8 mouse cellular contexts compared by ENCODE assay signal in genomic region chr19:8954171-8954570, GRCm38 (mm10). TPM values are rescaled to one million over a fixed set of nuclear protein-coding genes. Genes with fewer than 3 reads are reported as not detected.
A peak's percentile ranks its signal among the peaks of the same experiment; 100 is the strongest.
DNase-seq lines count a peak whose midpoint lies in the region; ATAC-seq and TF ChIP-seq lines count a peak whose summit lies in the region.

No protein-coding gene starts in this region.

- H3K27me3 ChIP-seq in lung, embryonic 14.5 days (ENCODE audit: insufficient read depth, low read length), result no peaks in the 10 kb centered on the region
- H3K27me3 ChIP-seq in intestine, embryonic 14.5 days (replicated peaks; ENCODE audit: control insufficient read depth, insufficient read depth, low read length), result no peaks in the 10 kb centered on the region
- no peaks in the 10 kb centered on the region for H3K27me3 ChIP-seq in neural tube, embryonic 13.5 days

- peak overlapping the region; percentile 83 for H3K4me3 ChIP-seq in lung, embryonic 14.5 days (ENCODE audit: low read depth, low read length)
- H3K4me3 ChIP-seq in cortical plate, adult 2 months (ENCODE audit: insufficient read depth, low read length), result peak overlapping the region; percentile 65
- peak overlapping the region; percentile 57 for H3K4me3 ChIP-seq in intestine, embryonic 14.5 days (ENCODE audit: low read depth, low read length)
- H3K4me3 ChIP-seq in neural tube, embryonic 13.5 days, result peak overlapping the region; percentile 82

- H3K4me1 ChIP-seq in lung, embryonic 14.5 days (ENCODE audit: insufficient read depth), result no peaks in the 10 kb centered on the region
- H3K4me1 ChIP-seq in cortical plate, adult 2 months (ENCODE audit: control insufficient read depth, insufficient read depth, low read length), result peaks cover 2% of the 10 kb centered on the region; the same call in 1 of the 2 replicates
- H3K4me1 ChIP-seq in intestine, embryonic 14.5 days (replicated peaks; ENCODE audit: control insufficient read depth, insufficient read depth, low read length), result peaks cover 16% of the 10 kb centered on the region
- H3K4me1 ChIP-seq in neural tube, embryonic 13.5 days (replicated peaks), result peaks cover 45% of the 10 kb centered on the region

- 6% methylated on average over 9 of the region's 9 CpGs for WGBS in lung, embryonic 14.5 days
- WGBS in intestine, embryonic 14.5 days, result 6% methylated on average over 9 of the region's 9 CpGs
- WGBS in neural tube, embryonic 13.5 days, result 7% methylated on average over 9 of the region's 9 CpGs

- TF ChIP-seq CTCF in lung, embryonic 14.5 days (IDR thresholded peaks at IDR 0.05; ENCODE audit: low read depth), result no peak
- TF ChIP-seq CTCF in cortical plate, adult 2 months (IDR thresholded peaks at IDR 0.05; ENCODE audit: extremely low read depth, insufficient read depth, low read length), result no peak

- no peak for DNase-seq in lung, embryonic 14.5 days
- DNase-seq in lung, postnatal 25 days (ENCODE audit: low spot score), result no peak
- DNase-seq in intestine, embryonic 14.5 days (ENCODE audit: low spot score), result no peak
- no peak for DNase-seq in cerebellum, postnatal 10 days
- no peak for DNase-seq in right cerebral cortex, postnatal 14 days
- no peak for DNase-seq in adrenal gland, adult 8-10 months

- no peak for TF ChIP-seq POLR2A in cortical plate, adult 2 months (IDR thresholded peaks at IDR 0.05; ENCODE audit: extremely low read depth, insufficient read depth, low read length)

- no peak for ATAC-seq in lung, embryonic 14.5 days (ENCODE audit: insufficient read depth)
- no peak for ATAC-seq in intestine, embryonic 14.5 days (replicated peaks; ENCODE audit: low FRiP score, low TSS enrichment, low read depth)
- 0 out of 2 replicates have a peak, but pooled peaks have one; percentile 2 for ATAC-seq in neural tube, embryonic 13.5 days (ENCODE audit: low read depth)

- H3K9ac ChIP-seq in lung, embryonic 14.5 days, result peak overlapping the region; percentile 85
- H3K9ac ChIP-seq in intestine, embryonic 14.5 days (ENCODE audit: low read length), result peak overlapping the region; percentile 71
- peak overlapping the region; percentile 83 for H3K9ac ChIP-seq in neural tube, embryonic 13.5 days

- peaks cover 72% of the 10 kb centered on the region for H3K36me3 ChIP-seq in lung, embryonic 14.5 days (ENCODE audit: insufficient read depth)
- H3K36me3 ChIP-seq in intestine, embryonic 14.5 days (ENCODE audit: control insufficient read depth, insufficient read depth, low read length), result peaks cover 64% of the 10 kb centered on the region
- H3K36me3 ChIP-seq in neural tube, embryonic 13.5 days, result peaks cover 72% of the 10 kb centered on the region

- H3K4me2 ChIP-seq in lung, embryonic 14.5 days, result peak overlapping the region; percentile 84
- peak overlapping the region; percentile 65 for H3K4me2 ChIP-seq in intestine, embryonic 14.5 days (ENCODE audit: low read length)
- peak overlapping the region; percentile 91 for H3K4me2 ChIP-seq in neural tube, embryonic 13.5 days

- peak overlapping the region; percentile 62 for H3K27ac ChIP-seq in lung, embryonic 14.5 days (ENCODE audit: low read depth)
- H3K27ac ChIP-seq in cortical plate, adult 2 months (ENCODE audit: insufficient read depth, low read length), result no peak overlapping the region
- peak overlapping the region; percentile 51 for H3K27ac ChIP-seq in intestine, embryonic 14.5 days (ENCODE audit: low read depth)
- peak overlapping the region; percentile 94 for H3K27ac ChIP-seq in neural tube, embryonic 13.5 days (replicated peaks)

- H3K9me3 ChIP-seq in lung, embryonic 14.5 days (ENCODE audit: low read depth, low read length), result no peaks in the 10 kb centered on the region
- H3K9me3 ChIP-seq in intestine, embryonic 14.5 days (ENCODE audit: control insufficient read depth, low read length), result no peaks in the 10 kb centered on the region
- no peaks in the 10 kb centered on the region for H3K9me3 ChIP-seq in neural tube, embryonic 13.5 days

RNA-seq across cellular contexts. Expression of gene Tut1, which starts 0.5 kb away (rescaled TPM):
- polyA plus RNA-seq in lung, embryonic 14.5 days (2014; fragmentation: Nextera tagmentation; extraction: Ambion mirVana), result 27.4 and 28.4 TPM in 2 replicates
- 20.0 and 22.8 TPM in 2 replicates for polyA plus RNA-seq in cortical plate, adult 2 months (2012; rRNA removed)
- polyA plus RNA-seq in intestine, embryonic 14.5 days (2014; fragmentation: Nextera tagmentation; extraction: Ambion mirVana), result 33.3 and 33.5 TPM in 2 replicates
- 29.2 and 30.1 TPM in 2 replicates for polyA plus RNA-seq in neural tube, embryonic 13.5 days (2015; fragmentation: Nextera tagmentation; extraction: Ambion mirVana)
- 10 to 100 TPM; 22.9 to 31.9 (median 26.8) TPM for total RNA-seq in adrenal gland, adult 8-10 months (2022)

RNA-seq across cellular contexts. Expression of gene Mta2, which starts 12.5 kb away (rescaled TPM):
- 44.0 and 52.1 TPM in 2 replicates for polyA plus RNA-seq in lung, embryonic 14.5 days (2014; fragmentation: Nextera tagmentation; extraction: Ambion mirVana)
- polyA plus RNA-seq in cortical plate, adult 2 months (2012; rRNA removed), result 24.6 and 25.2 TPM in 2 replicates
- polyA plus RNA-seq in intestine, embryonic 14.5 days (2014; fragmentation: Nextera tagmentation; extraction: Ambion mirVana), result 40.3 and 40.7 TPM in 2 replicates
- 126 and 141 TPM in 2 replicates for polyA plus RNA-seq in neural tube, embryonic 13.5 days (2015; fragmentation: Nextera tagmentation; extraction: Ambion mirVana)
- 100 to 1,000 TPM in 2 of 4 experiments, 10 to 100 TPM in 2; 83.4 to 133 (median 102) TPM for total RNA-seq in adrenal gland, adult 8-10 months (2022)

RNA-seq across cellular contexts. Expression of gene Eef1g, which starts 12.7 kb away (rescaled TPM):
- 480 and 516 TPM in 2 replicates for polyA plus RNA-seq in lung, embryonic 14.5 days (2014; fragmentation: Nextera tagmentation; extraction: Ambion mirVana)
- polyA plus RNA-seq in cortical plate, adult 2 months (2012; rRNA removed), result 286 and 289 TPM in 2 replicates
- 501 and 531 TPM in 2 replicates for polyA plus RNA-seq in intestine, embryonic 14.5 days (2014; fragmentation: Nextera tagmentation; extraction: Ambion mirVana)
- polyA plus RNA-seq in neural tube, embryonic 13.5 days (2015; fragmentation: Nextera tagmentation; extraction: Ambion mirVana), result 323 and 328 TPM in 2 replicates
- total RNA-seq in adrenal gland, adult 8-10 months (2022), result 100 to 1,000 TPM; 306 to 355 (median 328) TPM

RNA-seq across cellular contexts. Expression of gene Eml3, which starts 24.8 kb away (rescaled TPM):
- polyA plus RNA-seq in lung, embryonic 14.5 days (2014; fragmentation: Nextera tagmentation; extraction: Ambion mirVana), result 19.0 and 19.5 TPM in 2 replicates
- 12.8 and 13.2 TPM in 2 replicates for polyA plus RNA-seq in cortical plate, adult 2 months (2012; rRNA removed)
- 16.8 and 18.4 TPM in 2 replicates for polyA plus RNA-seq in intestine, embryonic 14.5 days (2014; fragmentation: Nextera tagmentation; extraction: Ambion mirVana)
- 11.8 and 12.2 TPM in 2 replicates for polyA plus RNA-seq in neural tube, embryonic 13.5 days (2015; fragmentation: Nextera tagmentation; extraction: Ambion mirVana)
- total RNA-seq in adrenal gland, adult 8-10 months (2022), result 10 to 100 TPM; 57.9 to 87.6 (median 79.6) TPM

RNA-seq across cellular contexts. Expression of gene Rom1, which starts 25.0 kb away (rescaled TPM):
- 0.73 and 1.3 TPM in 2 replicates for polyA plus RNA-seq in lung, embryonic 14.5 days (2014; fragmentation: Nextera tagmentation; extraction: Ambion mirVana)
- 8.0 and 9.2 TPM in 2 replicates for polyA plus RNA-seq in cortical plate, adult 2 months (2012; rRNA removed)
- 1.1 and 1.8 TPM in 2 replicates for polyA plus RNA-seq in intestine, embryonic 14.5 days (2014; fragmentation: Nextera tagmentation; extraction: Ambion mirVana)
- 1.6 and 2.8 TPM in 2 replicates for polyA plus RNA-seq in neural tube, embryonic 13.5 days (2015; fragmentation: Nextera tagmentation; extraction: Ambion mirVana)
- 10 to 100 TPM; 51.9 to 73.5 (median 54.9) TPM for total RNA-seq in adrenal gland, adult 8-10 months (2022)
